Mouse (Mus musculus) adrenal gland, adult 8-10 months (tissue): ENCODE results near the gene Gm40193. TPM values are rescaled to one million over a fixed set of nuclear protein-coding genes. Genes with fewer than 3 reads are reported as not detected.
"Not testable (repeated sequence)": the region's sequence is repeated elsewhere in the genome, so short reads cannot be mapped to it uniquely, and the experiment has no call there.

Experiments
- DNase-seq: peaks from one replicate; pipeline ENCODE4 v3.0.0; 2022
- total RNA-seq, 4 experiments: library from RNA; stranded (reverse); gene quantifications; 2 replicates each; pipeline ENCODE4 v1.2.4; 2022

Gene Gm40193
- total RNA-seq, 4 experiments from 2014 or later, result not detected

- peak; percentile 83 for DNase-seq
Observed at GRCm38 (mm10) chr11:70539877-70540587, 7.3 kb upstream of the Gm40193 start, which contains the start of gene Pld2. Pld2 (plus strand) TSS chr11:70540064.

- DNase-seq, result no peak
Observed at GRCm38 (mm10) chr11:70539423-70539822, 6.7 kb upstream of the Gm40193 start.

- DNase-seq, result not testable (repeated sequence)
Observed at GRCm38 (mm10) chr11:70531065-70531464, 1.7 kb downstream of the Gm40193 start.

- no peak for DNase-seq
Observed at GRCm38 (mm10) chr11:70528610-70529009, 4.1 kb downstream of the Gm40193 start.

GRCm38 (mm10) chr11:70526211-70526610 is 6.5 kb downstream of the Gm40193 start:
- no peak for DNase-seq

- no peak for DNase-seq
Observed at GRCm38 (mm10) chr11:70525726-70526125, 7.0 kb downstream of the Gm40193 start.

GRCm38 (mm10) chr11:70525184-70525678 is 7.5 kb downstream of the Gm40193 start, which contains the start of gene Psmb6:
Psmb6 (plus strand) TSS chr11:70525367.
- DNase-seq, result peak; percentile 93

GRCm38 (mm10) chr11:70524782-70525181 is 8.0 kb downstream of the Gm40193 start:
- DNase-seq, result no peak

GRCm38 (mm10) chr11:70523306-70523989 is 9.3 kb downstream of the Gm40193 start:
- not testable (repeated sequence) for DNase-seq

GRCm38 (mm10) chr11:70520178-70520769 is 12.5 kb downstream of the Gm40193 start:
- no peak for DNase-seq

GRCm38 (mm10) chr11:70518923-70519322 is 13.8 kb downstream of the Gm40193 start, which contains the start of gene Gltpd2:
Gltpd2 (plus strand) TSS chr11:70519196.
- DNase-seq, result no peak

GRCm38 (mm10) chr11:70518436-70518835 is 14.3 kb downstream of the Gm40193 start:
- DNase-seq, result no peak

- DNase-seq, result no peak
Observed at GRCm38 (mm10) chr11:70516352-70516751, 16.4 kb downstream of the Gm40193 start.

GRCm38 (mm10) chr11:70514288-70514687 is 18.5 kb downstream of the Gm40193 start, which contains the start of gene Vmo1:
Vmo1 (minus strand) TSS chr11:70514616.
- DNase-seq, result no peak

- no peak for DNase-seq
Observed at GRCm38 (mm10) chr11:70513520-70513919, 19.2 kb downstream of the Gm40193 start.

- DNase-seq, result no peak
Observed at GRCm38 (mm10) chr11:70512709-70513342, 19.9 kb downstream of the Gm40193 start.

- no peak for DNase-seq
Observed at GRCm38 (mm10) chr11:70511825-70512224, 20.9 kb downstream of the Gm40193 start.

GRCm38 (mm10) chr11:70511242-70511641 is 21.5 kb downstream of the Gm40193 start:
- DNase-seq, result no peak

GRCm38 (mm10) chr11:70509753-70510564 is 22.8 kb downstream of the Gm40193 start:
- no peak for DNase-seq

GRCm38 (mm10) chr11:70506962-70507515 is 25.7 kb downstream of the Gm40193 start:
- DNase-seq, result no peak

- DNase-seq, result peak; percentile 47
Observed at GRCm38 (mm10) chr11:70506385-70506784, 26.4 kb downstream of the Gm40193 start.
